Mouse (Mus musculus) stomach, postnatal 0 days (tissue): Measurements from ENCODE around the gene Defb26. TPM values are rescaled to one million over a fixed set of nuclear protein-coding genes. Genes with fewer than 3 reads are reported as not detected.

Experiments
- ATAC-seq: fragments of 200-750 bp; cut with Nextera tagmentation; 2 replicates; pipeline ENCODE4 v1.8.0; 2017; ENCODE audit not compliant: low FRiP score, low TSS enrichment
- DNase-seq: peaks from one replicate; pipeline ENCODE4 v3.0.0-alpha.2; 2016; ENCODE audit warnings: low spot score
- H3K27ac ChIP-seq: fragments of 300-500 bp; sonication (generic); replicated peaks from 2 replicates; pipeline ENCODE4 v1.5.1; 2014; ENCODE audit warnings: mild to moderate bottlenecking, control low read depth
- H3K27me3 ChIP-seq: fragments of 300-500 bp; sonication (generic); 2 replicates; pipeline ENCODE4 v1.6.1; 2014; ENCODE audit warnings: low read length; ENCODE audit not compliant: control insufficient read depth, insufficient read depth
- H3K36me3 ChIP-seq: fragments of 300-500 bp; sonication (generic); 2 replicates; pipeline ENCODE4 v1.6.1; 2014; ENCODE audit warnings: low read length, mixed read lengths; ENCODE audit not compliant: control insufficient read depth, insufficient read depth
- H3K4me1 ChIP-seq: fragments of 300-500 bp; sonication (generic); replicated peaks from 2 replicates; pipeline ENCODE4 v1.6.1; 2014; ENCODE audit warnings: antibody characterized with exemption; ENCODE audit not compliant: control insufficient read depth, insufficient read depth
- H3K4me2 ChIP-seq: fragments of 300-500 bp; sonication (generic); replicated peaks from 2 replicates; pipeline ENCODE4 v1.6.1; 2014; ENCODE audit warnings: low read depth, mild to moderate bottlenecking, control low read depth, moderate library complexity
- H3K4me3 ChIP-seq: fragments of 300-500 bp; sonication (generic); 2 replicates; pipeline ENCODE4 v1.5.1; 2014; ENCODE audit warnings: low read depth, low read length, control low read depth
- H3K9ac ChIP-seq: fragments of 300-500 bp; sonication (generic); 2 replicates; pipeline ENCODE4 v1.6.1; 2014; ENCODE audit warnings: mild to moderate bottlenecking, low read length, control low read depth, mixed read lengths
- H3K9me3 ChIP-seq: fragments of 300-500 bp; sonication (generic); 2 replicates; pipeline ENCODE4 v1.6.1; 2016; ENCODE audit warnings: low read length; ENCODE audit not compliant: control insufficient read depth
- CTCF ChIP-seq: IDR thresholded peaks from 2 replicates; pipeline ENCODE4 v1.5.1; 2016; ENCODE audit warnings: antibody characterized with exemption, low read depth, mild to moderate bottlenecking, moderate library complexity
- EP300 ChIP-seq: optimal IDR thresholded peaks from 2 replicates; pipeline ENCODE3; 2016; ENCODE audit warnings: antibody characterized with exemption
- WGBS: fragments of 180-500 bp; shearing (Covaris S2); extraction: QIAGEN DNeasy Blood & Tissue Kit; methylation state at CpG from one replicate; pipeline ENCODE4 v1.1.7; 2014; 5-methylcytosine and 5-hydroxymethylcytosine counted together
- polyA plus RNA-seq: library from polyadenylated mRNA; unstranded; fragments of >200 nt; fragmentation: Nextera tagmentation; extraction: Ambion mirVana; gene quantifications from 2 replicates; pipeline ENCODE4 v1.2.1, GENCODE M21; 2015

Defb26 gene
- polyA plus RNA-seq, 1 experiment from 2014 or later: not detected

DNA sequence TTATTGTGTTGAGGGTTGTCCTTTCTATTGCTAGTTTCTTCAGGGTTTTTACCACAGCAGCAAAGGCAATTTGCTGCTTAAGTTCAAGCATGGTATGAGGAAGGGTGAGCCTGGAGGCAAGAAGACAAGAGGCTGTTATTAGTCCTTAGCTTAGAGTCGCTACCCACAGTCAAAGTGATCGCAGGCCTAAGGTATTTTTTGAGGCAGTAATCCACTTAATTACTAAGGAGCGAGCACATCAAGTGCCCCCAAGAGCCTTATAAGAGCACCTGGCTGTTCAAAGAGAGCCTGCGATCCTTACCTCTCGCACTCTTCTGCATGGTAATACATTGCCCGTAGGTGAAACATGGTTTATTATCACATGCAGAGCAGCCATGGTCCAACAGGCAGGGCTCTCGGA lies 29.8 kb downstream of the Defb26 start:
- no peak for ATAC-seq
- Histone ChIP-seq H3K9me3 (no peaks in the 10 kb centered on the region), H3K9ac (no peak overlapping the region), H3K4me1 (no peaks in the 10 kb centered on the region), H3K27ac (no peak overlapping the region), H3K4me3 (no peak overlapping the region), H3K27me3 (no peaks in the 10 kb centered on the region), H3K36me3 (no peaks in the 10 kb centered on the region), H3K4me2 (no peak overlapping the region)
- no peak for TF ChIP-seq EP300
- TF ChIP-seq CTCF: no peak
- WGBS: 89% methylated on average over 7 of the region's 7 CpGs
- DNase-seq: no peak

DNA sequence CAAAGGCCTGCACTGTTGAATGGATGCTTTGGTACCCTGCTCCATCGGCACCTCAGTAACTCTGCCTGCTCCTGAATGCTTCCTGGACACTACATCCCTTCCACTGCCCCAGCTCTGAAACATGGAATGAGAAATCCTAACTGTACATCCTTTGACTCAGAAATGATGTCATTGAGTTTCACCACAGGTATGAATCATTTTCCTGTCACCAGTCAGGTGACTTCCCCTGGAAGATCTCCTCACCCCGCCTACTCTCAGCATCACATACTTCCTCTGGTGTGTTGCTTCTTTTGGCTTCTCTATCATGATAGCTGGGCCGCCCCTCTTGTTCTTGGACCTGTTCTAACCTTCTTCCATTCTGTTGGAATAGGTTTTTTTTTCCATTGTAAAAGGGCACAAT lies 30.6 kb downstream of the Defb26 start:
- Histone ChIP-seq H3K27me3 (no peaks in the 10 kb centered on the region), H3K4me1 (no peaks in the 10 kb centered on the region)

DNA sequence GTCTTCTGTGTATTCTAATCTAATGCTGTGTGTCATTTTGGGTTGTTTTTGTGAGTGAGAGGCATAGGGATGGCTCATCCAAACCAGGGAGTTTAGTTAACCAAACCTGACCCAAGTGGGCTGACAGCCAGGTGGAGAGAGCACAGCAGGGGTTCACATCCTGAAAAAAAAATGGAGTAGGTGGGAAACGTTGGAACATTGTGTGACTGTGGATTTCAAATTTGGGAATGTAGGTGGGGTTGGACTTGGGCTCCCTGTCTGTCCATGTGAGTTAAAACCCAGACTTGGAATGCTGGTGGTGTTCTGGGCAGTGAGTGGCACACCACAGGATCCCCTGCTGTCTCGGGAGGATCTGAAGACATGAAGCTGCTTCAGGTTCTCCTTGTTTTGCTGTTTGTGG lies 34.7 kb downstream of the Defb26 start, which contains the start of gene Defb20:
Defb20 (plus strand) TSS at position 301 of the 400 bp plus-strand sequence.
- Histone ChIP-seq H3K36me3 (no peaks in the 10 kb centered on the region), H3K27ac (no peak within 1 kb of the TSS), H3K4me3 (no peak within 1 kb of the TSS), H3K4me1 (no peaks in the 10 kb centered on the region), H3K27me3 (no peaks in the 10 kb centered on the region), H3K9me3 (no peaks in the 10 kb centered on the region), H3K9ac (no peak within 1 kb of the TSS), H3K4me2 (no peak within 1 kb of the TSS)
- TF ChIP-seq EP300: no peak
- TF ChIP-seq CTCF: no peak
- WGBS: 59% methylated on average over 2 of the region's 2 CpGs
- no peak for ATAC-seq
- no peak for DNase-seq

More for the DNA sequence above, 30.6 kb downstream of the Defb26 start:
- Histone ChIP-seq H3K9ac (no peak overlapping the region), H3K9me3 (no peaks in the 10 kb centered on the region), H3K27ac (no peak overlapping the region), H3K4me3 (no peak overlapping the region), H3K36me3 (no peaks in the 10 kb centered on the region), H3K4me2 (no peak overlapping the region)
- no peak for DNase-seq
- WGBS: 80% methylated on average over 3 of the region's 3 CpGs
- ATAC-seq: no peak
- no peak for TF ChIP-seq EP300
- TF ChIP-seq CTCF: no peak

DNA sequence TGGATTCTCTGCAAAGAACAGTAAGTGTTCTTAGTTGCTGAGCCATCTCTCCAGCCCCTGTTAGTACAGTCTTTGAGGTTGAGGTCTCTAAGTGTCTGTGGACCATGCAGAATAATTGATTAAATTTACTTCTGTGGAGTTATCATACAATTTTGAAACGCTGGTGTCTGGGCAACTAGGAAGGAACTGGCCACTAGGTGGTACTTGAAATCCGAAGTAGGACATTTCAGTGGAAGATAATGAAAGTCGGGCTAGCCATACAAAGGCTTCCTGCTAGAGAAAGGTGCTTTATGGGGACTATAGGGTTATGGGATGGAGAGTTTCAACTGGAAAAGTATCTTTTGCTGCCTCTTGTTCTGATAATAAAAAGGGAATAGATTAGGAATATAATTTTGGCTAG lies 39.1 kb downstream of the Defb26 start:
- TF ChIP-seq EP300 (no peak), CTCF (peak; percentile 51)
- Histone ChIP-seq H3K9ac (no peak overlapping the region), H3K27ac (no peak overlapping the region), H3K4me3 (no peak overlapping the region), H3K4me1 (no peaks in the 10 kb centered on the region), H3K36me3 (no peaks in the 10 kb centered on the region), H3K9me3 (no peaks in the 10 kb centered on the region), H3K4me2 (no peak overlapping the region), H3K27me3 (no peaks in the 10 kb centered on the region)
- ATAC-seq (no peak), DNase-seq (no peak)
- whole genome bisulfite sequencing: 28% methylated on average over 3 of the region's 3 CpGs

DNA sequence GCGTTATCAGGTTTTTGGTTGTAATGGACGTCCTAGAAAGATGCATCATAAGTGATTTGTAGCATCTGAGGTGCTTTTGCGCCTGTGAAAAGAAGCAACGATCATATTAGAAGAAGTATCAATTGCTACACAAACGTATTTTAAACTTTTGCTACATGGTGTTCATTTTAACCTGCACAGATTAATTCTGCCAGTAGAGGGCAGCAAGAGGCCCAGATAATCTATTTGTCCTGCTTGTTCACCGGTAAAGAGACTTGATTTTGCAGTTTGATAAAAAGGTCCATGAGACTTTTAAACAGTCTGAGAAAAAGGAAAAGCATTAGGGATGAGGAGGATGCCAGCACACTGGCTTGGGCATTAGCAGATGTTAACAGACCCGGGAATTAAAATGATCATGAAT lies 40.5 kb downstream of the Defb26 start:
- WGBS: 26% methylated on average over 7 of the region's 7 CpGs
- no peak overlapping the region for H3K4me2 ChIP-seq
- no peak for ATAC-seq
- DNase-seq: peak; percentile 23
- H3K4me3 ChIP-seq: no peak overlapping the region
- no peaks in the 10 kb centered on the region for H3K36me3 ChIP-seq
- no peak overlapping the region for H3K9ac ChIP-seq
- no peak overlapping the region for H3K27ac ChIP-seq
- H3K4me1 ChIP-seq: no peaks in the 10 kb centered on the region
- no peaks in the 10 kb centered on the region for H3K27me3 ChIP-seq
- H3K9me3 ChIP-seq: no peaks in the 10 kb centered on the region
- peak; percentile 85 for TF ChIP-seq CTCF
- TF ChIP-seq EP300: no peak

DNA sequence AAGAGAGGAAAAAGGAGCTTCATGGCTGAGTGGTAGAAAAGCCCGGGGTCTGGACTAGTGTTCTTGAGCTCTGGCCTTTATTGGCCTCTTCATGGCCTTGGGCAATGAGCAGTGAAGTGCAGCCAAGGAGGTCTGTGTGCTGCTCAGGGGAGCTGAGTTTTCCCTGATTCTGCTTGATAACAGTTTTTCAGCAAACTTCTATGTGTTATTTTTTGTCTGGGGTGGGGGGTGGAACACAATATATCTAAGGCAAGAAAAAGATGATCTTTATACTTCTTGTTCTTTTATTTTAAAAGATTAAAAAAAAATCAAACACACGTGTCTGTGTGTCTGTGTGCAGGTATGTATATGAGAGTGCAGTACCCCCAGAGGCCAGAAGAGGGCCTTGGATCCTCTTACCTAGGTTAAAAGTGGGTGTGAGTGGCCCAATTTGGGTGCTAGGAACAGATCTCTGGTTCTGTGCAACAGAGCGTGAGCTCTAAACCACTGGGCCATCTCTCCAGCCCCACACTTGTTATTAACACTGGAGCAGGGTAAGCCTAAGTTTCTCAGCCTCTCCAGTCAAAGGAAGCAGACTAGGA lies 46.8 kb downstream of the Defb26 start, which contains the start of gene Defb23:
Defb23 (minus strand) TSS at position 51 of the 581 bp plus-strand sequence.
- H3K9me3 ChIP-seq: no peaks in the 10 kb centered on the region
- no peak within 1 kb of the TSS for H3K9ac ChIP-seq
- DNase-seq: no peak
- H3K36me3 ChIP-seq: no peaks in the 10 kb centered on the region
- H3K27ac ChIP-seq: no peak within 1 kb of the TSS
- H3K4me3 ChIP-seq: no peak within 1 kb of the TSS
- H3K4me1 ChIP-seq: no peaks in the 10 kb centered on the region
- 88% methylated on average over 3 of the region's 3 CpGs for WGBS
- TF ChIP-seq EP300: no peak
- peak; percentile 8; the same call in 1 of the 2 replicates for TF ChIP-seq CTCF
- ATAC-seq: no peak
- no peak within 1 kb of the TSS for H3K4me2 ChIP-seq
- no peaks in the 10 kb centered on the region for H3K27me3 ChIP-seq
